ENCODE assay signal across 23 mouse cellular contexts in the genomic region with DNA sequence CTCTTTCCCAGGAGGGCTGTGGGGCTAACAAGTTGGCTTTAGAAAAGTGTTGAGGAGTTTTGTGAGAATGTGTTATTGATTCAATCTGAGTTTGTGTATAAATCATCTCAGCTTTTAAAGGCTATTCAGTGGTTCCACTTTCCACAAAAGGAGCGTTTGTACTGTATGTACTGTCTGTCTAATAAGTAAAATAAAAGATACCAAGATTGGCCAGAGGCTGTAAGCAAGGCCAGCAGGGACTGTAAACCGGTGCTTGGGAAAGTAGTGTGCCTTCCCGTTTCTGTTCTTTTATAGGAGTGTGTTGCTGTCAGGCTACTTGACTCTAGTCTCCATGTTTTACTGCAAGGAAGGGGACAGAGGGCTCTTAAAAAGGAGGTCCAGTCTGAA. TPM values are rescaled to one million over a fixed set of nuclear protein-coding genes. Genes with fewer than 3 reads are reported as not detected.
A peak's percentile ranks its signal among the peaks of the same experiment; 100 is the strongest.
DNase-seq lines count a peak whose midpoint lies in the region; ATAC-seq and TF ChIP-seq lines count a peak whose summit lies in the region.
"Had no signal": no experiment of that assay in that cellular context is flagged by ENCODE, and none has a peak within 500 bp of the region (broad histone marks: within the 10 kb centered on the region; RNA-seq: fewer than 3 reads in every experiment).

No protein-coding gene starts in this region.

- H3K4me1 ChIP-seq in hindbrain, embryonic 15.5 days (replicated peaks): peaks cover 7% of the 10 kb centered on the region; the same call in 1 of the 2 replicates
- 0 out of 2 replicates have a peak, but pooled peaks cover 3% of the 10 kb centered on the region for H3K4me1 ChIP-seq in hindbrain, postnatal 0 days (ENCODE audit: insufficient read depth, low read length)
- peaks cover 25% of the 10 kb centered on the region for H3K4me1 ChIP-seq in embryonic facial prominence, embryonic 13.5 days
- peaks cover 27% of the 10 kb centered on the region for H3K4me1 ChIP-seq in forebrain, embryonic 15.5 days
- H3K4me1 ChIP-seq: liver, embryonic 13.5 days; lung, embryonic 15.5 days had no signal

- TF ChIP-seq CTCF in gastrocnemius, adult 2 months (IDR thresholded peaks at IDR 0.05): no peak
- no peak for TF ChIP-seq CTCF in hindbrain, postnatal 0 days (IDR thresholded peaks at IDR 0.05; ENCODE audit: low read depth)

- H3K27ac ChIP-seq in gastrocnemius, adult 2 months: peak overlapping the region; percentile 83
- H3K27ac ChIP-seq in hindbrain, embryonic 15.5 days (replicated peaks): peak overlapping the region; percentile 48
- H3K27ac ChIP-seq in hindbrain, postnatal 0 days: no peak overlapping the region
- peak overlapping the region; percentile 24; the same call in 1 of the 2 replicates for H3K27ac ChIP-seq in embryonic facial prominence, embryonic 13.5 days
- H3K27ac ChIP-seq in forebrain, embryonic 15.5 days (replicated peaks): peak overlapping the region; percentile 72
- H3K27ac ChIP-seq: liver, embryonic 13.5 days; lung, embryonic 15.5 days; midbrain, embryonic 15.5 days had no signal

- ATAC-seq in hindbrain, embryonic 15.5 days (ENCODE audit: low FRiP score, low read depth): no peak
- ATAC-seq in hindbrain, postnatal 0 days: no peak
- ATAC-seq in embryonic facial prominence, embryonic 13.5 days (ENCODE audit: insufficient number of reproducible peaks, insufficient read depth, low FRiP score, low TSS enrichment, low read depth): no peak
- peak; percentile 73; the same call in 1 of the 2 replicates for ATAC-seq in forebrain, embryonic 15.5 days (replicated peaks)
- ATAC-seq in megakaryocyte-erythroid progenitor cell, adult 5-6 weeks (replicated peaks; ENCODE audit: low FRiP score, low TSS enrichment, poor library complexity, severe bottlenecking): no peak
- ATAC-seq in frontal cortex, adult (ENCODE audit: low TSS enrichment): no peak
- ATAC-seq: inflammation-experienced regulatory T-cells, adult 6 months had no signal

- H3K4me2 ChIP-seq in hindbrain, embryonic 15.5 days: no peak overlapping the region
- H3K4me2 ChIP-seq in hindbrain, postnatal 0 days (ENCODE audit: low read depth, low read length): no peak overlapping the region
- H3K4me2 ChIP-seq in embryonic facial prominence, embryonic 13.5 days: no peak overlapping the region
- H3K4me2 ChIP-seq in forebrain, embryonic 15.5 days (replicated peaks): no peak overlapping the region
- H3K4me2 ChIP-seq: heart, embryonic 11.5 days; liver, embryonic 13.5 days; lung, embryonic 15.5 days; midbrain, embryonic 15.5 days had no signal

- H3K36me3 ChIP-seq in hindbrain, embryonic 15.5 days: peaks cover 27% of the 10 kb centered on the region
- H3K36me3 ChIP-seq in hindbrain, postnatal 0 days (ENCODE audit: insufficient read depth, low read length): peaks cover 20% of the 10 kb centered on the region
- H3K36me3 ChIP-seq in embryonic facial prominence, embryonic 13.5 days: peaks cover 54% of the 10 kb centered on the region
- peaks cover 19% of the 10 kb centered on the region for H3K36me3 ChIP-seq in forebrain, embryonic 15.5 days

- H3K4me3 ChIP-seq in gastrocnemius, adult 2 months: no peak overlapping the region; the same call in 1 of the 2 replicates
- no peak overlapping the region for H3K4me3 ChIP-seq in hindbrain, embryonic 15.5 days
- no peak overlapping the region for H3K4me3 ChIP-seq in hindbrain, postnatal 0 days (ENCODE audit: low read length)
- H3K4me3 ChIP-seq in embryonic facial prominence, embryonic 13.5 days: no peak overlapping the region
- H3K4me3 ChIP-seq in forebrain, embryonic 15.5 days: no peak overlapping the region
- H3K4me3 ChIP-seq: liver, embryonic 13.5 days; lung, embryonic 15.5 days; midbrain, embryonic 15.5 days had no signal

- no peak for DNase-seq in gastrocnemius, adult 2 months
- no peak for DNase-seq in gastrocnemius, postnatal 36 days
- DNase-seq in hindbrain, postnatal 0 days (ENCODE audit: low spot score): no peak
- DNase-seq: adrenal gland, postnatal 14 days; B cell, adult 2 months; gastrocnemius, postnatal 14 days; liver, embryonic 13.5 days; right cerebral cortex, postnatal 14 days; thymus, postnatal 14 days had no signal

- 84% methylated on average over 3 of the region's 3 CpGs for WGBS in hindbrain, embryonic 15.5 days
- 67% methylated on average over 3 of the region's 3 CpGs for WGBS in hindbrain, postnatal 0 days
- WGBS in embryonic facial prominence, embryonic 13.5 days: 65% methylated on average over 3 of the region's 3 CpGs
- 35% methylated on average over 3 of the region's 3 CpGs for WGBS in forebrain, embryonic 15.5 days

- intact Hi-C loops in gastrocnemius, adult 2 months (cut with DNase I): loop anchor here (5.0 kb wide), 2 partner anchors 74 to 124 kb away; no protein-coding TSS in a partner anchor
- intact Hi-C loops in gastrocnemius, postnatal 36 days (cut with DNase I): loop anchor here (5.0 kb wide), 1 partner anchor 124 kb away; no protein-coding TSS in a partner anchor

- no peak overlapping the region for H3K9ac ChIP-seq in hindbrain, embryonic 15.5 days
- no peak overlapping the region for H3K9ac ChIP-seq in hindbrain, postnatal 0 days (replicated peaks; ENCODE audit: low read length)
- no peak overlapping the region for H3K9ac ChIP-seq in embryonic facial prominence, embryonic 13.5 days
- no peak overlapping the region for H3K9ac ChIP-seq in forebrain, embryonic 15.5 days (replicated peaks)
- H3K9ac ChIP-seq: liver, embryonic 13.5 days; lung, embryonic 15.5 days; midbrain, embryonic 15.5 days had no signal

- H3K27me3 ChIP-seq in hindbrain, embryonic 15.5 days: no peaks in the 10 kb centered on the region
- H3K27me3 ChIP-seq in hindbrain, postnatal 0 days (ENCODE audit: insufficient read depth, low read length): no peaks in the 10 kb centered on the region
- H3K27me3 ChIP-seq in embryonic facial prominence, embryonic 13.5 days: no peaks in the 10 kb centered on the region
- no peaks in the 10 kb centered on the region for H3K27me3 ChIP-seq in forebrain, embryonic 15.5 days
- H3K27me3 ChIP-seq: liver, embryonic 13.5 days; lung, embryonic 15.5 days; midbrain, embryonic 15.5 days had no signal

- no peaks in the 10 kb centered on the region for H3K9me3 ChIP-seq in hindbrain, embryonic 15.5 days
- H3K9me3 ChIP-seq in hindbrain, postnatal 0 days (ENCODE audit: low read length): no peaks in the 10 kb centered on the region
- H3K9me3 ChIP-seq in embryonic facial prominence, embryonic 13.5 days: no peaks in the 10 kb centered on the region
- no peaks in the 10 kb centered on the region for H3K9me3 ChIP-seq in forebrain, embryonic 15.5 days
- H3K9me3 ChIP-seq: liver, embryonic 13.5 days; lung, embryonic 15.5 days; midbrain, embryonic 15.5 days had no signal

RNA-seq across cellular contexts. Expression of a gene that starts 15.3 kb away (rescaled TPM):
- total RNA-seq in gastrocnemius, adult 2 months (2021): 100 to 1,000 TPM in 1 of 2 experiments, 10 to 100 TPM in 1; 73.7 to 104 TPM
- 10 to 100 TPM; 82.5 to 86.2 TPM for total RNA-seq in gastrocnemius, postnatal 36 days (2021)
- polyA plus RNA-seq in hindbrain, embryonic 15.5 days (2015; fragmentation: Nextera tagmentation; extraction: Ambion mirVana): 164 TPM in 2 replicates
- 117 and 119 TPM in 2 replicates for total RNA-seq in hindbrain, postnatal 0 days (2014; rRNA removed)
- 131 and 135 TPM in 2 replicates for polyA plus RNA-seq in hindbrain, postnatal 0 days (2015; fragmentation: Nextera tagmentation; extraction: Ambion mirVana)
- 378 and 449 TPM in 2 replicates for polyA plus RNA-seq in embryonic facial prominence, embryonic 13.5 days (2015; fragmentation: Nextera tagmentation; extraction: Ambion mirVana)
- polyA plus RNA-seq in forebrain, embryonic 15.5 days (2015; fragmentation: Nextera tagmentation; extraction: Ambion mirVana): 162 and 170 TPM in 2 replicates
- total RNA-seq in megakaryocyte-erythroid progenitor cell, adult 5-6 weeks (2014; fragmentation: Nextera tagmentation): 46.1 and 46.8 TPM in 2 replicates
- 157 and 164 TPM in 2 replicates for total RNA-seq in megakaryocyte-erythroid progenitor cell, adult 5-6 weeks (2017)

RNA-seq across cellular contexts. Expression of a gene that starts 25.1 kb away (rescaled TPM):
- total RNA-seq in gastrocnemius, adult 2 months (2021): under 1 TPM; 0.17 to 0.18 TPM
- total RNA-seq in gastrocnemius, postnatal 36 days (2021): under 1 TPM in 1 of 2 experiments, not detected in 1; 0.35 TPM
- polyA plus RNA-seq in hindbrain, embryonic 15.5 days (2015; fragmentation: Nextera tagmentation; extraction: Ambion mirVana): 0.34 and 0.53 TPM in 2 replicates
- total RNA-seq in hindbrain, postnatal 0 days (2014; rRNA removed): 2.2 TPM in 1 of 2 replicates, not detected in the other
- polyA plus RNA-seq in hindbrain, postnatal 0 days (2015; fragmentation: Nextera tagmentation; extraction: Ambion mirVana): 0.44 and 0.63 TPM in 2 replicates
- polyA plus RNA-seq in embryonic facial prominence, embryonic 13.5 days (2015; fragmentation: Nextera tagmentation; extraction: Ambion mirVana): 0.70 and 1.0 TPM in 2 replicates
- 0.37 and 0.50 TPM in 2 replicates for polyA plus RNA-seq in forebrain, embryonic 15.5 days (2015; fragmentation: Nextera tagmentation; extraction: Ambion mirVana)
- not detected in 2 replicates for total RNA-seq in megakaryocyte-erythroid progenitor cell, adult 5-6 weeks (2014; fragmentation: Nextera tagmentation)
- not detected in 2 replicates for total RNA-seq in megakaryocyte-erythroid progenitor cell, adult 5-6 weeks (2017)
- total RNA-seq: adrenal gland, postnatal 14 days; megakaryocyte progenitor cell, adult 5-6 weeks had no signal
- polyA plus RNA-seq: liver, embryonic 13.5 days; spleen, adult 2 months had no signal

RNA-seq across cellular contexts. Expression of a gene that starts 33.0 kb away (rescaled TPM):
- 10 to 100 TPM in 1 of 2 experiments, 1 to 10 TPM in 1; 9.6 to 10.5 TPM for total RNA-seq in gastrocnemius, adult 2 months (2021)
- 10 to 100 TPM; 10.1 to 12.9 TPM for total RNA-seq in gastrocnemius, postnatal 36 days (2021)
- polyA plus RNA-seq in hindbrain, embryonic 15.5 days (2015; fragmentation: Nextera tagmentation; extraction: Ambion mirVana): 43.3 and 52.6 TPM in 2 replicates
- 58.1 and 79.4 TPM in 2 replicates for total RNA-seq in hindbrain, postnatal 0 days (2014; rRNA removed)
- 56.4 and 62.0 TPM in 2 replicates for polyA plus RNA-seq in hindbrain, postnatal 0 days (2015; fragmentation: Nextera tagmentation; extraction: Ambion mirVana)
- polyA plus RNA-seq in embryonic facial prominence, embryonic 13.5 days (2015; fragmentation: Nextera tagmentation; extraction: Ambion mirVana): 20.2 and 30.7 TPM in 2 replicates
- 42.2 and 42.8 TPM in 2 replicates for polyA plus RNA-seq in forebrain, embryonic 15.5 days (2015; fragmentation: Nextera tagmentation; extraction: Ambion mirVana)
- not detected in 2 replicates for total RNA-seq in megakaryocyte-erythroid progenitor cell, adult 5-6 weeks (2014; fragmentation: Nextera tagmentation)
- not detected in 2 replicates for total RNA-seq in megakaryocyte-erythroid progenitor cell, adult 5-6 weeks (2017)
- total RNA-seq: megakaryocyte progenitor cell, adult 5-6 weeks had no signal

RNA-seq across cellular contexts. Expression of a gene that starts 44.2 kb away (rescaled TPM):
- not detected for total RNA-seq in gastrocnemius, adult 2 months (2021)
- total RNA-seq in gastrocnemius, postnatal 36 days (2021): not detected
- polyA plus RNA-seq in hindbrain, embryonic 15.5 days (2015; fragmentation: Nextera tagmentation; extraction: Ambion mirVana): not detected in 2 replicates
- total RNA-seq in hindbrain, postnatal 0 days (2014; rRNA removed): not detected in 2 replicates
- polyA plus RNA-seq in hindbrain, postnatal 0 days (2015; fragmentation: Nextera tagmentation; extraction: Ambion mirVana): 0.13 TPM in 1 of 2 replicates, not detected in the other
- polyA plus RNA-seq in embryonic facial prominence, embryonic 13.5 days (2015; fragmentation: Nextera tagmentation; extraction: Ambion mirVana): not detected in 2 replicates
- not detected in 2 replicates for polyA plus RNA-seq in forebrain, embryonic 15.5 days (2015; fragmentation: Nextera tagmentation; extraction: Ambion mirVana)
- not detected in 2 replicates for total RNA-seq in megakaryocyte-erythroid progenitor cell, adult 5-6 weeks (2014; fragmentation: Nextera tagmentation)
- not detected in 2 replicates for total RNA-seq in megakaryocyte-erythroid progenitor cell, adult 5-6 weeks (2017)
- total RNA-seq: adrenal gland, postnatal 14 days; gastrocnemius, postnatal 14 days; left cerebral cortex, postnatal 4 days; megakaryocyte progenitor cell, adult 5-6 weeks had no signal
- polyA plus RNA-seq: embryonic facial prominence, embryonic 11.5 days; frontal cortex, adult 2 months; inflammation-experienced regulatory T-cells, adult 6 months; liver, embryonic 13.5 days; lung, embryonic 15.5 days; midbrain, embryonic 15.5 days; spleen, adult 2 months had no signal

Comparison
In these comparisons a context has a peak if more than half of its experiments do, and no peak if none do; other contexts are left out.
1. RNA of a gene that starts 33.0 kb away (total RNA-seq): 58.1 to 79.4 TPM in hindbrain, postnatal 0 days, 10.1 to 12.9 TPM in gastrocnemius, postnatal 36 days and 9.6 to 10.5 TPM in gastrocnemius, adult 2 months; not detected in megakaryocyte-erythroid progenitor cell, adult 5-6 weeks; every median in the first group is over 10 times any median in the second.